Mouse (Mus musculus) embryonic fibroblast, embryonic 13.5 days (primary cell): ENCODE measurements around the gene Parvb.

ENCODE experiments used
- CTCF ChIP-seq: IDR thresholded peaks from 2 replicates; pipeline ENCODE4 v1.5.1; 2011; ENCODE audit warnings: mild to moderate bottlenecking, control low read depth, low read length, moderate library complexity, borderline replicate concordance; ENCODE audit not compliant: insufficient read depth
- POLR2A ChIP-seq: IDR thresholded peaks from 2 replicates; pipeline ENCODE4 v1.6.1; 2011; ENCODE audit warnings: low read depth, mild to moderate bottlenecking, control low read depth, low read length, moderate library complexity

DNA sequence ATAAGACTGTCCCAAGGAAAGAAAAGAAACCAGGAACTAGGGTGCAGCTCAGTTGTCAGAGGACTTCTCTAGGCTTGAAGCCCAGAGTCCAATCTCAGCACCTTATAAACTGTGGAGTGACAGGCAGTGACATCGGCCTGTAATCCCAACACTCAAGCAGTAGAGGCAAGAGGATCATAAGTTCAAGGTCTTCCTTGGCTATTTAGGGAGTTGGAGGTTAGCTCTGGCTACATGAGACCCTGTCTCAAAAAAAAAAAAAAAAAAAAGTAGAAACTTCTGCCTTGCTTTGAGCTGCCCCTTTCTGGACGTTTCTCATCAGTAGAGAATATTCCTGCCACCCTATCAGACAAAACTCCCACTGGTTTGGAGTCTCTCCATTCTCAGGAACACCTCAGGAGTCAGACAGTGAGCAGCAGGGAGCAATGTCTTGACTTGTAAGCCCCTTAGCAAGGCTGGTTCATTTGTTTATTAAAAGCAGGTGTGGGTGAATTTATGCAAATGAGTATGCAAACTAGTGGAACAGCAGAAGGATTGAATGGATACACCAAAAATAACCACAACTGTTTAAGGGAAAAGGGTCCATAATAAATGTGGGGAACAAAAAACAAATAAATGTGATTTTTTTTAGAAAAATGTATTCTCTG is 42.8 kb upstream of the Parvb start:
- no peak for TF ChIP-seq CTCF
- no peak for TF ChIP-seq POLR2A
